Mouse (Mus musculus) megakaryocyte, embryonic 14.5 days (primary cell): Measurements from ENCODE around the gene Anp32e.

ENCODE experiments used
- FLI1 ChIP-seq: IDR thresholded peaks from 2 replicates; pipeline ENCODE4 v1.6.1; 2012; ENCODE audit warnings: low read length, inconsistent platforms, mixed read lengths
- GATA1 ChIP-seq: IDR thresholded peaks from 3 replicates; pipeline ENCODE4 v1.6.1; 2012; ENCODE audit warnings: mixed read lengths, low read length, inconsistent platforms, borderline replicate concordance

- TF ChIP-seq GATA1 (no peak), FLI1 (no peak)
These were observed 64.8 kb downstream of the Anp32e start for GRCm38 (mm10) chr3:95993881-95994280.
